Mouse (Mus musculus) intestine, postnatal 0 days (tissue): ENCODE data around the gene Ifitm10. TPM values are rescaled to one million over a fixed set of nuclear protein-coding genes. Genes with fewer than 3 reads are reported as not detected.
A peak's percentile ranks its signal among the peaks of the same experiment; 100 is the strongest.

Source experiments
- ATAC-seq: fragments of 200-750 bp; cut with Nextera tagmentation; 2 replicates; pipeline ENCODE4 v1.8.0; 2017; ENCODE audit warnings: mild to moderate bottlenecking, moderate TSS enrichment, moderate library complexity
- H3K27ac ChIP-seq: fragments of 300-500 bp; sonication (generic); 2 replicates; pipeline ENCODE4 v1.5.1; 2014; ENCODE audit warnings: mild to moderate bottlenecking, low read depth, low read length, moderate library complexity
- H3K27me3 ChIP-seq: fragments of 300-500 bp; sonication (generic); replicated peaks from 2 replicates; pipeline ENCODE4 v1.6.1; 2014; ENCODE audit warnings: low read length, mixed read lengths; ENCODE audit not compliant: control insufficient read depth, insufficient read depth
- H3K36me3 ChIP-seq: fragments of 300-500 bp; sonication (generic); 2 replicates; pipeline ENCODE4 v1.6.1; 2014; ENCODE audit warnings: mild to moderate bottlenecking, moderate library complexity; ENCODE audit not compliant: control insufficient read depth, insufficient read depth
- H3K4me1 ChIP-seq: fragments of 300-500 bp; sonication (generic); replicated peaks from 2 replicates; pipeline ENCODE4 v1.6.1; 2014; ENCODE audit warnings: antibody characterized with exemption, low read length, mixed read lengths; ENCODE audit not compliant: control insufficient read depth, insufficient read depth
- H3K4me2 ChIP-seq: fragments of 300-500 bp; sonication (generic); replicated peaks from 2 replicates; pipeline ENCODE4 v1.6.1; 2014; ENCODE audit warnings: low read depth, mild to moderate bottlenecking, moderate library complexity
- H3K4me3 ChIP-seq: fragments of 300-500 bp; sonication (generic); 2 replicates; pipeline ENCODE4 v1.5.1; 2014; ENCODE audit warnings: low read depth, low read length
- H3K9ac ChIP-seq: fragments of 300-500 bp; sonication (generic); 2 replicates; pipeline ENCODE4 v1.6.1; 2014; ENCODE audit warnings: mild to moderate bottlenecking, low read depth, low read length
- H3K9me3 ChIP-seq: fragments of 300-500 bp; sonication (generic); 2 replicates; pipeline ENCODE4 v1.6.1; 2016; ENCODE audit warnings: mixed run types; ENCODE audit not compliant: control insufficient read depth
- CTCF ChIP-seq: sonication (generic); IDR thresholded peaks from 2 replicates; pipeline ENCODE4 v1.5.1; 2016; ENCODE audit warnings: low read depth, mild to moderate bottlenecking, control low read depth, antibody characterized with exemption, moderate library complexity
- WGBS: fragments of 180-500 bp; shearing (Covaris S2); extraction: QIAGEN DNeasy Blood & Tissue Kit; methylation state at CpG from one replicate; pipeline ENCODE4 v1.1.7; 2014; 5-methylcytosine and 5-hydroxymethylcytosine counted together
- polyA plus RNA-seq: library from polyadenylated mRNA; unstranded; fragments of >200 nt; fragmentation: Nextera tagmentation; extraction: Ambion mirVana; gene quantifications from 2 replicates; pipeline ENCODE4 v1.2.1, GENCODE M21; 2015

Ifitm10 gene
- polyA plus RNA-seq, 1 experiment from 2014 or later, result 1.6 TPM

DNA sequence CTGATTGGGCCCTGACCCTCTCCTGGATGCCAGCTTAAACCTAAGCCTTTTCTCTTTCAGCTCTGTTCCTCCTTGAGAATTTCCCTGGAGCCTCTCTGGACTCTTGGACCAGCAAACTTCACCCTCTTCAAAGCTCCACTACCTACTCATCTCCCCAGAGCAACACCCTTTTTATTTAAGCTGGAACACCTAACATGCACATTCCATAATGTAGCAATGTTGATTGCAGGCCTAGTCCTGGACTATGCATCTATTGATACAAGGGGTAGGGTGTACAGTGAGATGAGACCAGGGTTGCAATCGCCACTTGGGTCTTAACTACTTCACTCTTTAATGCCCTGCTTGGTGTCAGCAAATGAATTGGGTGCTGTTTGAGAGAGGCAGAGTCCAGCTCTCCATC, 14.6 kb upstream of the Ifitm10 start:
- H3K4me1 ChIP-seq, result peaks cover 9% of the 10 kb centered on the region
- peaks cover 24% of the 10 kb centered on the region for H3K36me3 ChIP-seq
- WGBS, result 91% methylated on average over 1 of the region's 1 CpGs
- 0 out of 2 replicates have a peak overlapping the region, but pooled peaks have one; percentile 70 for H3K4me3 ChIP-seq
- no peak overlapping the region for H3K9ac ChIP-seq
- no peak for TF ChIP-seq CTCF
- H3K4me2 ChIP-seq, result peak overlapping the region; percentile 91
- no peaks in the 10 kb centered on the region for H3K9me3 ChIP-seq
- H3K27ac ChIP-seq, result peak overlapping the region; percentile 82; the same call in 1 of the 2 replicates
- ATAC-seq, result peak; percentile 31
- H3K27me3 ChIP-seq, result no peaks in the 10 kb centered on the region

DNA sequence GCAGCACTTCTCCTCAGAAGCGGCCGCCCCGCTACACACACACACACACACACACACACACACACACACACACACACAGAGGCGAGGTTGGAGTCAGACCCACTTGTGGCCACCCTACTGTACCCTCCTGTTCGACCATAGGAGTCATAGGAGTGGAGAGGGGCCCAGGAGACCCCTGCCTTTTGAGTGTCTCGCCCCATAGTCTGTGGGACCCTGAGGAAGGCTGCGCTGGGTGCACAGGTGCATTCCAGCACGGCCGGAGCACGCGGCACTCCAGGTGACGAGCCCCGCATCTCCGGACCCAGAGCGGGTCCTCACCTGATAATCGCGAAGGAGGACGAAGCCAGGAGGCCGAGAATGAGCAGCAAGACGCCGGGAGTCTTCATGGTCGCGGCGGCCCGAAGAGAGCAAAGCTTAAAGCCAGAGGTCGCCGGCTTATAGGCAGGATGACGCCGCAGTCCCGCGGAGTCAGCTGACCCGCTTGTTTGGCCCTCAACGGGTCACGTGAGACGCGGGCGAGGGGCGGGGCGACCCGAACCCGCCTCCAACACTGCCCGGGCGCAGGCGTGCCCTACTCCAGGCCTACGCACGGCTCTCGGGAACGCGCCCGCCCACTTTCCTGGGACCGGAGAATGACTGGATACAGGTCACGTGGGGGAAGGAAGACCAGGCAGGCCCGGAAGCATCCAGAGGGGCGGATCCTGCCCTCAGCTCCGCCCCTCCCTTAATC, 14.0 kb upstream of the Ifitm10 start, which contains the start of gene Ctsd:
Gene Ctsd (minus strand): TSS at position 620 of the 730 bp plus-strand sequence.
- Histone ChIP-seq H3K9ac (peak within 1 kb of the TSS; percentile 83), H3K4me3 (peak within 1 kb of the TSS; percentile 70), H3K9me3 (no peaks in the 10 kb centered on the region), H3K27me3 (no peaks in the 10 kb centered on the region), H3K36me3 (peaks cover 30% of the 10 kb centered on the region), H3K27ac (peak within 1 kb of the TSS; percentile 82), H3K4me2 (peak within 1 kb of the TSS; percentile 91), H3K4me1 (peaks cover 9% of the 10 kb centered on the region)
- ATAC-seq, result peak; percentile 97
- no peak for TF ChIP-seq CTCF
- under 1% methylated on average over 55 of the region's 55 CpGs for WGBS

DNA sequence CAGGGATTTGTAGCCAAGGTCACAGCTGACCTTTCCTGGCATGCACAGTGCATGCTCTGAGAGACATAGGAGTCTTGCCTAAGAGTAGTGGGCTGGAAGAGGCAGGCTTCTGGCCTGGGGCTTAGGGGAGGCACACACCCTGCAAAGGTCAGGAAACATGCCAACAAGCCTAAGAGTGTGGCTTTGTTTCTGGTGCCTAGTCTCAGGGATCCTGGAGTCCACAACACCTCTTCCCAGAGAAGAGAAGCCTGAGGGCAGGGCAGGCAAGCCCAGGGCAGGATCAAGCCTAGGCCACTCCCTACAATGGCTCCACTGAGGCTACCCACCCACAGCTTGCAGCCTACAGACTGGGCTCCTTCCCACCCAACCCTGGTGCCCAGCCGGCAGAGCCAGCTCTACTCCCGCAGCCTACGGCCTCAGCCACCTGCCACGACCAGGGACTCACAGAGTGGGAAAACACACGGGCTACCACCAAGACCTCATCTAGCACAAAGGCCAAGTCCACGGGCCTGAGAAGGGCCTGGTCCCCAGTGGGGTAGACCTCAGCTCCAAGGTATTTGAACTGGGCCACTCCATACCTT, 13.2 kb upstream of the Ifitm10 start:
- peak overlapping the region; percentile 91 for H3K4me2 ChIP-seq
- H3K9me3 ChIP-seq, result no peaks in the 10 kb centered on the region
- H3K36me3 ChIP-seq, result peaks cover 39% of the 10 kb centered on the region
- H3K27ac ChIP-seq, result peak overlapping the region; percentile 82; the same call in 1 of the 2 replicates
- peaks cover 9% of the 10 kb centered on the region for H3K4me1 ChIP-seq
- H3K4me3 ChIP-seq, result peak overlapping the region; percentile 70
- ATAC-seq, result no peak
- peak overlapping the region; percentile 83 for H3K9ac ChIP-seq
- TF ChIP-seq CTCF, result no peak
- H3K27me3 ChIP-seq, result no peaks in the 10 kb centered on the region
- 30% methylated on average over 6 of the region's 6 CpGs for WGBS

DNA sequence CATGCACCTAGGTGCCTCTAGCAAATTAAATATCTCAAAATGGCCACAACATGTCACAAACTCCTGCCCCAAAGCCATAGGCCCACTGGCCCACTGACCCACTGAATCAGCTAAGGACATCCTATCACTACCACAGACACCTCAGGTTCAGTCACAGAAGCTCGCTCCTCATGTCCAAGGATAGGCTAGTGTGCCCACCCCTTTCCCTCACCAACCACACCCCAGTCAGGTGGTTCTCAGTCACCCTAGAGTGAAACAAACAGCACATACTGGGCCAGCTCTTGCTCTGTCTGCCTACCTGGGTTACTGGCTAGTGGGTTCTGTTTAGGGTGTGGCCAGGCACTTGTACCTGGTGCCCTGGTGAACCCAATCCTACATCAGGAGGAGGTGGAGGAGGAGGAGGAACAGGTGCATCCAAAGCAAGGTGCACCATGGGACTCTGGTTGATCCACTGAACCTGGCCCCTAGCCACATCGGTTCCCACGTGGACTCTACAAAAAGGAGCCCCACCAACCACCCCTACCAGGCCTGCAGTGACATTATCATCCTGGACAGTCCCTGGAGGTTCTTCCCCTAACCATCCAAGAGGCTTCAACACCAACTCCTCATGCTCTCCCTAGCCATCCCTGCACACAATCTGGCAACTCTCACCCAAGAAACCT, 12.3 kb upstream of the Ifitm10 start:
- H3K4me2 ChIP-seq, result peak overlapping the region; percentile 91
- H3K27ac ChIP-seq, result no peak overlapping the region
- H3K4me1 ChIP-seq, result peaks cover 9% of the 10 kb centered on the region
- H3K27me3 ChIP-seq, result no peaks in the 10 kb centered on the region
- H3K9me3 ChIP-seq, result no peaks in the 10 kb centered on the region
- peaks cover 47% of the 10 kb centered on the region for H3K36me3 ChIP-seq
- no peak for ATAC-seq
- H3K4me3 ChIP-seq, result peak overlapping the region; percentile 70
- H3K9ac ChIP-seq, result peak overlapping the region; percentile 83; the same call in 1 of the 2 replicates
- 69% methylated on average over 3 of the region's 3 CpGs for WGBS
- no peak for TF ChIP-seq CTCF

DNA sequence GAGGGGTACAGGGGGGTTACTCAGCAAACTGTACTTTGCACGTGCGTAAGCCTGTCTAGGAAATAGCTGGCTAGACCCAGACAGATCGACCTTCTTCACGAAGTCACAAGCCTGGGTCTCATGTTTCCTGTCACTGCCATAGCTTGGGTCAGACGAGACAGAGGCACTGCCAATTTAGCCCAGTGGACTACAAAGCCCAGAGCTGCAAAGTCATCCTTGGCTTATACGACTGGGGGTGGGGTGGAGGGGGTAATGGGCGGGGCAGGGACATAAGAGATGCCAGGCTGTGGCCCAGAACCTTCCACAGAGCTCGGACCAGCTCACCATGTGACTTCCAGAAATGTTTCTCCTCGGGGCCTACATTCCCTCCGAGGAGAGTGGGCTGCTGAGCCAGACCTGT, 10.8 kb upstream of the Ifitm10 start:
- no peak for ATAC-seq
- WGBS, result 77% methylated on average over 10 of the region's 10 CpGs
- Histone ChIP-seq H3K9me3 (no peaks in the 10 kb centered on the region), H3K27me3 (no peaks in the 10 kb centered on the region), H3K4me3 (no peak overlapping the region), H3K27ac (no peak overlapping the region), H3K4me1 (peaks cover 9% of the 10 kb centered on the region), H3K9ac (no peak overlapping the region), H3K4me2 (no peak overlapping the region), H3K36me3 (peaks cover 63% of the 10 kb centered on the region)
- no peak for TF ChIP-seq CTCF

DNA sequence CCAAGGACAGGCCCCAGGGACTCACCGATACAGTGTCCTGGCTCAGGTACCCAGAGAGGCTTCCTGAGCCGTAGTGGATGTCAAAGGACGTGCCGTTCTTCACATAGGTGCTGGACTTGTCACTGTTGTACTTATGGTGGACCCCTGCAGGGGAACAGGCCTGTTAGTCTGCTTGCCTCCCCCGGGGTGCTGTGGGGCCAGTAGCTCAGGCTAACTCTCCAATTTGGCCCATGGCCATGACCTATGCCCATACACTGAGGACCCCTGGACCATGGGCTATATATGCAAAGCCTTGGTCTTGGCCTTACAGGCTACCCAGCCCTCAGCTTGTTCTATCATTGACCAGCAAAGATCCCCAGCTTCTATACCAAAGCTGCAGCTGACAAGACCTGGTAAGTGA, 9.0 kb upstream of the Ifitm10 start, which contains the start of gene Gm49369:
Gene Gm49369 (minus strand): TSS at position 101 of the 400 bp plus-strand sequence.
- no peak within 1 kb of the TSS for H3K4me2 ChIP-seq
- no peaks in the 10 kb centered on the region for H3K9me3 ChIP-seq
- WGBS, result 93% methylated on average over 5 of the region's 5 CpGs
- H3K27me3 ChIP-seq, result no peaks in the 10 kb centered on the region
- no peak within 1 kb of the TSS for H3K4me3 ChIP-seq
- H3K27ac ChIP-seq, result no peak within 1 kb of the TSS; the same call in 1 of the 2 replicates
- no peak within 1 kb of the TSS for H3K9ac ChIP-seq
- no peak for ATAC-seq
- H3K4me1 ChIP-seq, result peaks cover 9% of the 10 kb centered on the region
- peaks cover 79% of the 10 kb centered on the region for H3K36me3 ChIP-seq
- no peak for TF ChIP-seq CTCF
